Comparison of ENCODE assay signal across 8 mouse cellular contexts in genomic region chr15:85316342-85317140, GRCm38 (mm10). TPM values are rescaled to one million over a fixed set of nuclear protein-coding genes. Genes with fewer than 3 reads are reported as not detected.
DNase-seq lines count a peak whose midpoint lies in the region; ATAC-seq and TF ChIP-seq lines count a peak whose summit lies in the region.
"Had no signal": no experiment of that assay in that cellular context is flagged by ENCODE, and none has a peak within 500 bp of the region (broad histone marks: within the 10 kb centered on the region; RNA-seq: fewer than 3 reads in every experiment).

No protein-coding gene starts in this region.

- H3K4me2 ChIP-seq in hindbrain, embryonic 13.5 days, result no peak overlapping the region
- no peak overlapping the region for H3K4me2 ChIP-seq in hindbrain, embryonic 16.5 days (ENCODE audit: low read length)
- H3K4me2 ChIP-seq in lung, embryonic 14.5 days, result no peak overlapping the region
- no peak overlapping the region for H3K4me2 ChIP-seq in neural tube, embryonic 12.5 days (replicated peaks)
- H3K4me2 ChIP-seq in neural tube, embryonic 15.5 days, result no peak overlapping the region
- H3K4me2 ChIP-seq: heart, embryonic 13.5 days had no signal

- TF ChIP-seq CTCF in lung, embryonic 14.5 days (IDR thresholded peaks at IDR 0.05; ENCODE audit: low read depth), result peak; percentile 15; the same call in 1 of the 2 replicates
- no peak for TF ChIP-seq CTCF in heart, adult 2 months (IDR thresholded peaks at IDR 0.05)

- no peaks in the 10 kb centered on the region for H3K27me3 ChIP-seq in hindbrain, embryonic 13.5 days
- no peaks in the 10 kb centered on the region for H3K27me3 ChIP-seq in hindbrain, embryonic 16.5 days (replicated peaks; ENCODE audit: control insufficient read depth, insufficient read depth, low read length)
- no peaks in the 10 kb centered on the region for H3K27me3 ChIP-seq in lung, embryonic 14.5 days (ENCODE audit: insufficient read depth, low read length)
- peaks cover 4% of the 10 kb centered on the region for H3K27me3 ChIP-seq in neural tube, embryonic 12.5 days (replicated peaks)
- H3K27me3 ChIP-seq in neural tube, embryonic 15.5 days (replicated peaks), result no peaks in the 10 kb centered on the region
- H3K27me3 ChIP-seq in heart, adult 2 months (ENCODE audit: control insufficient read depth, insufficient read depth, low read length), result no peaks in the 10 kb centered on the region

- peaks cover 22% of the 10 kb centered on the region for H3K4me1 ChIP-seq in hindbrain, embryonic 13.5 days (replicated peaks)
- H3K4me1 ChIP-seq in hindbrain, embryonic 16.5 days (ENCODE audit: control insufficient read depth, insufficient read depth, low read depth, low read length), result no peaks in the 10 kb centered on the region; the same call in 1 of the 2 replicates
- 0 out of 2 replicates have a peak, but pooled peaks cover 10% of the 10 kb centered on the region for H3K4me1 ChIP-seq in lung, embryonic 14.5 days (ENCODE audit: insufficient read depth)
- peaks cover 20% of the 10 kb centered on the region for H3K4me1 ChIP-seq in neural tube, embryonic 12.5 days
- H3K4me1 ChIP-seq in neural tube, embryonic 15.5 days, result 0 out of 2 replicates have a peak, but pooled peaks cover 8% of the 10 kb centered on the region
- H3K4me1 ChIP-seq in heart, adult 2 months (ENCODE audit: control insufficient read depth, insufficient read depth, low read length), result no peaks in the 10 kb centered on the region
- H3K4me1 ChIP-seq: heart, embryonic 13.5 days had no signal

- 44% methylated on average over 14 of the region's 14 CpGs for WGBS in hindbrain, embryonic 13.5 days
- WGBS in hindbrain, embryonic 16.5 days, result 52% methylated on average over 14 of the region's 14 CpGs
- 26% methylated on average over 14 of the region's 14 CpGs for WGBS in lung, embryonic 14.5 days
- 56% methylated on average over 14 of the region's 14 CpGs for WGBS in neural tube, embryonic 12.5 days
- 41% methylated on average over 14 of the region's 14 CpGs for WGBS in neural tube, embryonic 15.5 days
- WGBS in heart, adult 2 months, result 53% methylated on average over 14 of the region's 14 CpGs

- TF ChIP-seq POLR2A in heart, adult 2 months (IDR thresholded peaks at IDR 0.05; ENCODE audit: insufficient read depth, low read depth, low read length), result no peak

- no peaks in the 10 kb centered on the region for H3K9me3 ChIP-seq in hindbrain, embryonic 13.5 days
- H3K9me3 ChIP-seq in hindbrain, embryonic 16.5 days (ENCODE audit: control insufficient read depth, low read length), result no peaks in the 10 kb centered on the region
- H3K9me3 ChIP-seq in lung, embryonic 14.5 days (ENCODE audit: low read depth, low read length), result no peaks in the 10 kb centered on the region
- H3K9me3 ChIP-seq in neural tube, embryonic 12.5 days, result no peaks in the 10 kb centered on the region
- H3K9me3 ChIP-seq in neural tube, embryonic 15.5 days (replicated peaks), result no peaks in the 10 kb centered on the region
- H3K9me3 ChIP-seq: heart, embryonic 13.5 days had no signal

- peak; percentile 15 for DNase-seq in lung, embryonic 14.5 days
- no peak for DNase-seq in lung, postnatal 10 days
- no peak for DNase-seq in heart, adult 2 months

- intact Hi-C loops in heart, adult 2 months (cut with DNase I), result loop anchor here (5.0 to 10.0 kb wide), 2 partner anchors 161 to 408 kb away; no protein-coding TSS in a partner anchor

- no peak for ATAC-seq in hindbrain, embryonic 13.5 days (ENCODE audit: low FRiP score)
- ATAC-seq in hindbrain, embryonic 16.5 days, result no peak
- no peak for ATAC-seq in lung, embryonic 14.5 days (ENCODE audit: insufficient read depth)
- ATAC-seq in neural tube, embryonic 12.5 days (ENCODE audit: low FRiP score, low read depth), result peak; percentile 50; the same call in 1 of the 2 replicates
- no peak for ATAC-seq in neural tube, embryonic 15.5 days (ENCODE audit: low FRiP score)

- no peaks in the 10 kb centered on the region for H3K36me3 ChIP-seq in hindbrain, embryonic 13.5 days
- no peaks in the 10 kb centered on the region for H3K36me3 ChIP-seq in hindbrain, embryonic 16.5 days (ENCODE audit: control insufficient read depth, insufficient read depth, low read length)
- no peaks in the 10 kb centered on the region for H3K36me3 ChIP-seq in lung, embryonic 14.5 days (ENCODE audit: insufficient read depth)
- no peaks in the 10 kb centered on the region for H3K36me3 ChIP-seq in neural tube, embryonic 12.5 days
- H3K36me3 ChIP-seq in neural tube, embryonic 15.5 days, result no peaks in the 10 kb centered on the region
- no peaks in the 10 kb centered on the region for H3K36me3 ChIP-seq in heart, adult 2 months (ENCODE audit: control insufficient read depth, insufficient read depth, low read length)
- H3K36me3 ChIP-seq: heart, embryonic 13.5 days had no signal

- no peak for TF ChIP-seq EP300 in heart, adult 2 months (IDR thresholded peaks at IDR 0.05; ENCODE audit: insufficient read depth, low read depth, low read length)

- 0 out of 2 replicates have a peak overlapping the region, but pooled peaks have one; percentile 2 for H3K9ac ChIP-seq in hindbrain, embryonic 13.5 days
- no peak overlapping the region for H3K9ac ChIP-seq in hindbrain, embryonic 16.5 days (ENCODE audit: low read depth, low read length)
- no peak overlapping the region for H3K9ac ChIP-seq in lung, embryonic 14.5 days
- H3K9ac ChIP-seq in neural tube, embryonic 12.5 days, result no peak overlapping the region
- H3K9ac ChIP-seq in neural tube, embryonic 15.5 days (replicated peaks), result no peak overlapping the region
- no peak overlapping the region for H3K9ac ChIP-seq in heart, adult 2 months (ENCODE audit: low read depth, low read length)
- H3K9ac ChIP-seq: heart, embryonic 13.5 days had no signal

- no peak overlapping the region for H3K27ac ChIP-seq in hindbrain, embryonic 13.5 days
- no peak overlapping the region for H3K27ac ChIP-seq in hindbrain, embryonic 16.5 days (ENCODE audit: low read depth, low read length)
- H3K27ac ChIP-seq in lung, embryonic 14.5 days (ENCODE audit: low read depth), result no peak overlapping the region
- H3K27ac ChIP-seq in neural tube, embryonic 12.5 days, result no peak overlapping the region
- no peak overlapping the region for H3K27ac ChIP-seq in neural tube, embryonic 15.5 days (replicated peaks)
- H3K27ac ChIP-seq in heart, adult 2 months, result no peak overlapping the region
- H3K27ac ChIP-seq: heart, embryonic 13.5 days had no signal

- no peak overlapping the region for H3K4me3 ChIP-seq in hindbrain, embryonic 13.5 days
- H3K4me3 ChIP-seq in hindbrain, embryonic 16.5 days (ENCODE audit: low read length), result no peak overlapping the region
- no peak overlapping the region for H3K4me3 ChIP-seq in lung, embryonic 14.5 days (ENCODE audit: low read depth, low read length)
- H3K4me3 ChIP-seq in neural tube, embryonic 12.5 days, result no peak overlapping the region
- no peak overlapping the region for H3K4me3 ChIP-seq in neural tube, embryonic 15.5 days (replicated peaks)
- no peak overlapping the region for H3K4me3 ChIP-seq in heart, adult 2 months
- H3K4me3 ChIP-seq: heart, embryonic 13.5 days had no signal

- H3K79me2 ChIP-seq in heart, adult 2 months (replicated peaks; ENCODE audit: control insufficient read depth, insufficient read depth, low read length), result no peaks in the 10 kb centered on the region

RNA-seq across cellular contexts. Expression of gene Atxn10, which starts 19.5 kb away (rescaled TPM):
- 515 and 529 TPM in 2 replicates for polyA plus RNA-seq in hindbrain, embryonic 13.5 days (2015; fragmentation: Nextera tagmentation; extraction: Ambion mirVana)
- 532 and 553 TPM in 2 replicates for polyA plus RNA-seq in hindbrain, embryonic 16.5 days (2015; fragmentation: Nextera tagmentation; extraction: Ambion mirVana)
- 345 and 360 TPM in 2 replicates for polyA plus RNA-seq in lung, embryonic 14.5 days (2014; fragmentation: Nextera tagmentation; extraction: Ambion mirVana)
- polyA plus RNA-seq in neural tube, embryonic 12.5 days (2016; fragmentation: Nextera tagmentation; extraction: Ambion mirVana), result 453 and 459 TPM in 2 replicates
- polyA plus RNA-seq in neural tube, embryonic 15.5 days (2015; fragmentation: Nextera tagmentation; extraction: Ambion mirVana), result 478 and 503 TPM in 2 replicates
- 10 to 100 TPM; 71.7 to 82.6 TPM for total RNA-seq in heart, adult 2 months (2021)
- 52.9 and 73.7 TPM in 2 replicates for polyA plus RNA-seq in heart, adult 2 months (2012; rRNA removed)
